Mouse (Mus musculus) hematopoietic stem cell, adult 5-6 weeks (primary cell): ENCODE data around the gene Tril. TPM values are rescaled to one million over a fixed set of nuclear protein-coding genes. Genes with fewer than 3 reads are reported as not detected.

Source experiments
- ATAC-seq, 2 experiments: fragments of 125-278 bp in 1 of 2; replicated peaks in 1 of 2; 2 replicates each; pipeline ENCODE4 v1.8.0; 2016 to 2017; ENCODE audit warnings: inconsistent platforms in 2 of 2, mild to moderate bottlenecking in 2 of 2, moderate number of reproducible peaks in 2 of 2, low read depth in 1 of 2, moderate TSS enrichment in 1 of 2; ENCODE audit not compliant: low FRiP score in 2 of 2, poor library complexity in 2 of 2, severe bottlenecking in 2 of 2, insufficient read depth in 1 of 2, low TSS enrichment in 1 of 2
- total RNA-seq: library from RNA; stranded (forward); fragments of 172-1452, 232-1000 nt; gene quantifications from 2 replicates; pipeline ENCODE4 v1.2.3, GENCODE M21; 2017

Gene Tril
- total RNA-seq, 1 experiment from 2014 or later = 0.10 TPM

GRCm38 (mm10) chr6:53779526-53779925 is 41.1 kb downstream of the Tril start:
- no peak for ATAC-seq

- ATAC-seq = no peak
These were observed 42.1 kb downstream of the Tril start for GRCm38 (mm10) chr6:53778424-53778955.

GRCm38 (mm10) chr6:53768275-53768674 is 52.4 kb downstream of the Tril start:
- no peak for ATAC-seq

DNA sequence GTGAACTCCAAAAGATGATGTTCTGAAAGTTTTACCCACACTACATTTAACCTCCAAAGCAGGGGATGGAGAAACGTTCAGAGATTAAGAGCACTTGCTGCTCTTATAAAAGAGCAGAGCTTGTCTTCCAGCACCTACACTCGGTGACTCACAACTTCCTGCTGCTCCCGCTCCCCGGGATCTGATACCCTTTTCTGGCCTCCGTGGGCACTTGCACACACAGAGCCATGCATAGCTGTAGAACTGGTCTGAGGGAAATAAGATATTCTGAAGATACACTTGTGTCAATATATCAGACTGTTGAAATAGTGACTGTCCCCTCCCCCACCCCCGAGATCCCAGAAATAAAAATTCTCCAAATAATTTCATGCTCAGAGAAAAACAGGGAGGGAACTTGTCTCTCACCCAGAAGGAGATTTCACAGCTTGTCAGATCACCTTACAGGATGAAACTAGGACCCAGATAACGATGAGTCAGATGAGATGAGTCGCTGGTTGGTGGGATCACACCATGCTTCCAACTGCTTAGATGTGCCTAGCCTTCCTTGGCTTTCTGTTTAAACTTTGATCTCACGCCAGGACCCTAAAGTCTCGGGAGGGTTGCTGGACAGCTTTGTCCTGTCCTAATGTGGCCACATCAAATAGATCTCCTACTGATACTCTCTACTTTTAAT is 54.3 kb downstream of the Tril start:
- no peak for ATAC-seq

GRCm38 (mm10) chr6:53765731-53766130 is 54.9 kb downstream of the Tril start:
- no peak for ATAC-seq

Other genes with a start within 250 kb of the Tril start
- gene Cpvl, start 157.8 kb upstream of the Tril start, total RNA-seq = not detected in 2 replicates
- 15.8 and 25.8 TPM in 2 replicates for gene Chn2, start 218.7 kb upstream of the Tril start, total RNA-seq